Mouse (Mus musculus) right cerebral cortex, postnatal 4 days (tissue): ENCODE results near the gene Mansc1.

ENCODE experiments used
- DNase-seq: peaks from one replicate; pipeline ENCODE4 v3.0.0-alpha.2; 2022

Mansc1 gene

DNA sequence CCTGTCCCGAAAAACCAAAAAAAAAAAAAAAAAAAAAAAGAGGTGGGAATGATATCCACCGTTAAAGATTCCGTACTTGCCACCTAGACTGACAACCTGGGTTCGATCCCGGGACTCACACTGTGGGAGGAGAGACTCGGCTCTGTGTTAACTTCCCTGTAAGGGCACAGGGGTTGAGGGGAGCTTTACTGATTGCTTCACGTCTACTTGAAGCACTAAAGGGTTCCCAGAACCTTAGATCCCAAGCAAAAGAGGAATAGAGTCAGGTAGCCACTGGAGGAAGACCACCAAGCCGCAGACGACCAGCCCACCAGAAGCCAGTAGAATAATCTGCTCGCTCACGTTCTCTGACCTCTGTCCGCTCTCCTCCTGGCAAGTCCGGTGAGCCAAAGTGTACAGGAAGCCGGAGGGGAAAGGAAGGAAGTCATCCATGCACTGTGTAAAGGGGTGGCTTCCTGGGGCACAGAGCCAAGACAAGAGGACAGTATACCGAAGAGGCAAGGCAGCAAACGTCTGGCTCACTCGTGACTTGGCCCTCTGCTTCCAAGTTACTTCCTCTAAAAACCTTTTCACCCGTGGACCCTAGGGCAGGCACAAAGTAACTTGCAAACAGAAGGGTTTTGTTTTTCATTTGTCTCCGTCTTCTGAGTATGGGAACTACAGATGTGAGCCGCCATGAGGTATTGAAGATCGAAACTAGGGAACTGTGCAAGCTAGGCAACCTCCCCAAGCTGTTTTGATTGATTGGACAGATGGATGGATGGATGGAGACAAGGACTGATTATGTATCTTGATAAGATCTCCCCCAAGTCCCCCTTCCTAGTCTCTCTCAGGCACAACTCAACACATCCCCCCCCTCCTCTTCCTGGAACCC, 37.5 kb downstream of the Mansc1 start:
- no peak for DNase-seq

DNA sequence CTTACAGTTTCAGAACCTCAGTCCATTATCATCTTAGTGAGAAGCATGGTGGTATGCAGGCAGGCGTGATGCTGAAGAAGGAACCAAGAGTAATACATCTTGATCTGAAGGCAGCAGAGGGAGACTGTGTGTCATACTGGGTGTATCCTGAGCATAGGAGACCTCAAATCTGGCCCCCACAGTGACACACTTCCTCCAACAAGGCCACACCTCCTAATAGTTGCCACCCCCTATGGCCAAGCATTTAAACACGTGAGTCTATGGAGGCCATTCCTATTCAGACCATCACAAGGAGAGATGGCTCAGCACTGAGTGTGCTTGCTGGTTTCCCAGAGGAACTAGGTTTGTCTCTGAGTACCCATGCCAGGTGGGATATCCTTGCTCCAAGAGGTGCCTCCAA, 40.7 kb downstream of the Mansc1 start:
- no peak for DNase-seq

DNA sequence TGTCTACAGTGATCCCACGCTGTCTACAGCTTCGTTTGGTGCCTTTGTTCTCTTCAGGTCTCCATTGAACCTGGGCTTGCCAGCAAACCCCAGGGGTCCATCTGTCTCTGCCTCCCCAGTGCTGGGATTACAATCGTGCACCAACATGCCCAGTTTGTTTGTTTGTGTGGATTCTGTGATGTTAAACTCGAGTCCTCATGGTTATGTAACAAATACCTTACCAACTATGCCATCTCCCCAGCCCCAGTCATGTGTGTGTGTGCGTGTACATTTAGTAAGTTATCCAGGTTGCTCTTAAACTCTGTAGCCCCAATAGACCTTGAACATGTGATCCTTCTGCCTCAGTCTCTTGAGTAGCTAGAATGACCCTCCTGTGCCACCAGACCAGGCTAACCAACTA, 46.0 kb downstream of the Mansc1 start:
- no peak for DNase-seq

DNA sequence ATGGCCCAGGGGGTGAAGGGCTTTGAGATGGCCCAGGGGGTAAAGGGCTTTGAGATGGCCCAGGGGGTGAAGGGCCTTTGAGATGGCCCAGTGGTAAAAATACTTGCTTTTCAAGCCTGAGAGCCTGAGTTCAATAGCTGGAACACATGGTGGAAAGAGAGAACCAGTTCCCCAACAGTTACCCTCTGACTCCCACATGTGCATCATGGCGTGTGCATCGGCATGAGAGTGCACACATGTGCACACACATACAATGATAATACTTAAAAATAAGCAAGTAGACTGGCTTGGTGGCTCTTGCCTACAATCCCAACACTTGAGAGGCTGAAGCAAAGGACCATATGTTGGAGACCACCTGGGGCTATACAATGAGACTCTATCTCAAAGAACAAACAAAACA, 47.7 kb downstream of the Mansc1 start:
- no peak for DNase-seq

DNA sequence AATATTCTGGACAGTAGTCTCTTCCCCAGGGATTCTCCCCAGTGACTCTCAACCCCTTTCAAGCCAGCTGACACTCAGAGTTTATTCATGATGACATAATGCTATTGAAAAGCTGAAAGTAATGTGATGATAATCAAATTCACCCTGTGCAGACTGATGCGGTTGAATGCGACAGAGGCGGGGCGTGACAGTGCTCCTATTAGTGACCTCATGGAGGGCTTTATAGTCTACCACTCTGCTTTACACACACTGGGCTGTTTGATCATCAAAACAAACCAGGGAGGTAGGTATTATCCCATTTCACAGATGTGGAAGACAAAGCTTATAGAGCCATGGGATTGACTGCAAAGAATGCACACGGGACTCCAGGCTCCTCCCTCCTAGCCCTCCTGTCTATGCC, 50.2 kb downstream of the Mansc1 start:
- no peak for DNase-seq

DNA sequence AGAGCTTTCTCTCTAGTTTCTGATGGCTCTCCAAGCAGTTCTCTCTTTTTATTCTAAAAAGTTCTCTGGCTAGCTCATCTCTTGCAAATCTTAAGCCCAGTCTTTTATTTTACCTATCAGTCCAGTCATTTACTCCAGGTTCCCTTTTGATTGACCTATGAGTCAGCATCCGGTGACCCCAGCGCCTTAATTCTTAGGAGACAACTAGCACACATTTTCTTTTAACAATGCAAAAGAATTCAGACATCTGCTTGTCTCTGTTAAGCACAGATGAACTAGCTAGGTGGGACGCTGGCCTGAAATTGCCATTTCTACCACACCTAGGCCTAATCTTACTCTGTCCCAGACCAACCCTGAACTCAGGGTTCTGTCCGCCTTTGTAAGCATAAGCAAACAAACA, 52.8 kb downstream of the Mansc1 start:
- DNase-seq: no peak

DNA sequence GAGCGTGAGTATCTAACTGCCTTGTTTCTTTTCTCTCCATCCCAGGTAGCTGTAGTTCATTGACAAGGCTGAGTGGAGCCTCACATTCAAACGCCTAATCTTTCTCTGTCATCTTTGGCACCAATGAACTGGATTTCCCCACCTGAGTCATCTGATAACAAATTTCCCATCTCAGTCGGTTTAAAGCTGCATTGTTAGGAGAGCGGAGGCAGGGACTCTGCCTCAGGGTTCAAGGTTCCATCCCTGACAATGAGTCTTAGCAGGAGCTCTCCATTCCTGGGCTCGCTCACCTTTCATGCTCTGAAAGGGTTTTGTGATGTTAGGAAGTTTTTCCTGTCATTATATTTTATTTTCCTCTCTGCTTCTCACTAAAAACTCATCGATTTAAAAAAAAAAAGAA, 54.2 kb downstream of the Mansc1 start:
- DNase-seq: no peak

DNA sequence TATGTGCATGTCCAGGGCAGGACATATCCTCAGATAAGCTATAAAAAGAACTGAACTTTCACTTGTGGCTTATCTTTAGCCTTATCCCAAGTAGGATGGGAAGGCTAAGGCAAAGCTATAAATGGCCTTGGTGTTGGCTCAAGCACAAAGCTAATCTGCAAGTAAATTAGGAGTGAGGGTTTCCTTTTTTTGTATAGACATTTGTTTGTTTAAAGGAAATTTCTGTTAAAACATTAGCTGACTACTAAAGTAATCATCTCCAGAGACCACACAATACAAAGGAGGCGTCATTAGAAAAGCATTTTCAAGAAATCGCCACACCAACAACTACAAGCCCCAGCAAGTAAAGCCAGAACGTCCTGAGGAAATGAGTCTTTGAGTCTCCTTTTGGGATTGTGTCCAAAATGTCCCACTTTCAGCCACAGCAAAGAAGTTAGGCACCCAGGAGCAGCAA, 57.0 kb downstream of the Mansc1 start:
- no peak for DNase-seq

DNA sequence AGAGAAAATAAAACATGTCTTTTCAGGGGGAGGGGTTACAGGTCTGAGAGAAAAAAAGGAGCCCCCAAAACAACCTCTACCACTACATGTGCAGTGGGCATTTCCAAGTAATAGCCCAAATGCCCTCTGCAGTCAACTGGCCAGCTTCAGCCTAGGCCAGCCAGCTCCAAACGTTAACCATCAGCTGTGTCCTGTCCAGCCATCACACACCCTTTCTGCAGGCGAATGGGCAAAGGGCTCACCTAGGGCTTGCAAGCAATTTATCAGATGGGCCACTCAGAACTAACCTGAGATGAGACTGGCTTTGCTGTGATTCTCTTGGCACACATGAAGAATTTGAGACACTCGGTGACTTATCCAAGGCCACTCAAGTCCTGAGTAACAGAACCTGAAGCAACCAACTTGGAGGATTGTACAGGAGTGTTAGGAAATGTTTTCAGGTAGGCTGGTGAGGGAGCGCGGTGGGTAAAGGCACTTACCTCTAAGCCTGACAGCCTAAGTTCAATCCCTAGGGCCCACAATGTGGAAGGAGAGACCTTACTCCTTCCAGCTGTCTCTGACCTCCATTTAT, 64.2 kb downstream of the Mansc1 start:
- no peak for DNase-seq

DNA sequence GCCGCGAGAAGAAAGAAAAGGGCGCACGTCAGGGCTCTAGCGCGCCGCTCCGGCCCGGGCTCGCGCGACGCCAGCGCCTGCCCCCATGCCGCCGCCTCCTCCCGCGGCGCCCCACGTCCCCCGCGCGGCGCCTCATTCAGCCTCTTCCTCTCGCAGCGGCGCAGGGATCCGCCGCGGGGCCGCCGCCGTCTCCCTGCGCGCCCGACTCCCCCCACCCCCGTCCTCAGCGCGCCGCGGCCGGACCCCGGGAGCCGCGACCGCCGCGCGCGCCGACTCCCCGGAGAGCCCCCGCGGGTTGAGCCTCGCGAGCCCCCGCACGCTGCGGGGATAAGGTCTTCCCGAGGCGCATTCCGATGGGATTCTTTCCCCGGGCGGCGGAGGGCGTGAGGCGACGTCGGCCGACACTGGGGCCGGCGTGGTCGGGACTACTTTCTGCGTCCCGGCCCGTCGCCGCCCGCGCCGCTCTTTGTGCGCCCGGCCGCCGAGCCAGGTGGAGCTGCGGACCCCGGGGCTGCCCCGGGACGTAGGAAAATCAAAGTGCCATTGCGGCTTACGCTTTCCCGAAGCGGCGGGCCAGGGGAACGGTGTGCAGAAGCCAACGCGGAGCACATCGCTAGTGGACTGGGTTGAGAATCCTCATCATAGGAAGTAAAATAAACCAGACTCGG, 65.3 kb downstream of the Mansc1 start, which contains the start of gene Lrp6:
Lrp6 (minus strand) TSS at position 148 of the 668 bp plus-strand sequence.
- DNase-seq: peak; percentile 84

DNA sequence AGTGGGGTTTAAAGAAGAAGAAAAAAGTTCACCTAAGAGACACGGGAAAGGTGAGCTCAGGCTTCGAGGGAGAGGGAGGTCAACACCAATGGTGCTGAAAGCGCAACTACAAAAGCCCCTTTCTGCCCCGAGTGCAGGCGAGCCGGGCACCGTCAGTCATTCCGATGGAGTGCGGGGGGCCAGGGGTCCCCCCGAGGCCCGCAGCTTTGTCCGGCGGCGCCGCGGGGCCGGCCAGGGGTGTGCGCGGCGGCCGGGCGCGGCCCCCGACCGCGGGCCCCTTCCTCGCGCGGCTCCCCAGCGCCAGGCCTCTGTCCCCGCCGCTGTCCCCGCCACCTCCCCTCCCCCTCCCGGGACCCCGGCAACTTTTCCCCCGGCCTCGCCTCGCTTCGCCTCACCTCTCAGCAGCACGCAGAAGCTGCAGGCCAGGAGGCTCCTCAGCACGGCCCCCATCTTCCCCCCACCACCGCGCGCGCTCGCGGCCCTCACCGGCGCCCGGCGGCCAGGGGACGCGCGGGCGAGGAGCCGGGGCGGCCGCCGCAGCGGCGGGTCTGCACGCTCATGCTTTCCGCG, 66.0 kb downstream of the Mansc1 start:
- no peak for DNase-seq

DNA sequence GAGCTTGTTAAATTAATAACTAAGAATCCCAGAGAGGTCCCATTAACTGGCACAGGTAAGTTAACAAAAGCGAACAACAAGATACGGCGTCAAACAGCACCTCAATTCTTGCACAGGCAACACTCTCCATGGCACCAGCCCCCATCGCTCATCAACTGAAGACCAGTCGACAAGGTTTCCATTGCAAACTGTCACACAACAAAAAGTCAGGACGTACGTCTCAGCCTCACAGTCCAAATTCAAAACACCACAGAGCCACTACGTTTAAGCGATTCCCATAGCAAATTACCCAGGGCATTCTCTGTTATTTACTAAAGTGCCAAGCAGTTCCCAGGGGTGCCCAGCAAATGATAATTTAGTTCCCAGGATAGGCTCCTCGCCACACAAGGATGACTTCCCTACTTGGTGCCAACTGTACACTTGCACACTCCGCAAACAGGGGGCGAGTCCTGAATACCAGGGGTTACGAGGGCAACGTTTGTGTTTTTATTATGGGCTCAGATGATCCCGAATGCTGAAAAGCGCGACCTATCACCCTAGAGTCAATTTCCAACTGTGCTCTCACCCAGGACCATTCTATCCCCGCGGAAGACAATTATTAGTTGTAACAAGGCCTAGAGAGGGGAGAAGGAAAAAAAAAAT, 66.6 kb downstream of the Mansc1 start:
- DNase-seq: no peak

DNA sequence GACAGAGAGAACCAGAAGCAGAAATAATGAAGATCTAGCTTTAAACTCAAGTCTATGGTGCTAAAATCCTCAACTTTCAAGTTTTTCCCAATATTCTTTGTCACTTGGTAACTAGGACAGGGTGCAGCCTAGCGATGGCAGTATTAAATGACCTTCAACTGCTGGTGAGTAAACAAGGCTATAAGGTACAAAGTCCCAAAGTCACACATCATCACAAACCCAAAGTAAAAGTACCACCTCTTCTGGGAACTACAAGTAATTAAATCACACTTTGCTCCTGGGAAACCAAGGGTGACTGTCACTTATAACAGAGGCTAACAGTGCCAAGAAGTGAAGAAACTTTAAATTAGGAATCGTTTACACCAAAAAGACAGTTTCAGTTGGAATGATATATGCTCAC, 67.7 kb downstream of the Mansc1 start:
- DNase-seq: no peak

DNA sequence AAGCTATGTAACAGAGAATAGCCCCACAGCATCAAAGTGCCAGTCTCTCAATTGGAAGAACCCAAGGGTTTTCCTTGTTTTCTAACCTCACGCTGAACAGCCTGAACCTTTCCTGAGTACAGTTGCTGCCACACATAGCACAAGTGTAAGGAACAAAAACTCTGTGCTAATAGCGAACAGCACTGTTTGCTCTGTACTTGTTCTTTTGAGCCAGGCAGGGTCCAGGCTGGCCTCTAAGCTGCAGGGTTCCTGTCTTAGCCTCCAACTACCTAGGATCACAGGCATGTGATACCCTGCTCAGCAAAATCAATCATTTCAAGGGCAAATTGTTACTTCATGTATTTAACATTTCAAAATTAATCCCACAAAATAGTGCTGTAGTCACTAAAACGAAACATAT, 72.7 kb downstream of the Mansc1 start:
- no peak for DNase-seq
